Mouse (Mus musculus): ENCODE measurements around the gene Daglb.

GRCm38 (mm10) chr5:143511577-143511976 is 47.2 kb downstream of the Daglb start:
- TF ChIP-seq CTCF (IDR thresholded peaks at IDR 0.05; ENCODE audit: extremely low read depth, insufficient read depth, insufficient read length, insufficient replicate concordance) (no peak), POLR2A (IDR thresholded peaks at IDR 0.05; ENCODE audit: low read depth, low read length) (no peak)
